Mouse (Mus musculus) retina, postnatal 7 days (tissue): Measurements from ENCODE around the gene Npy4r.

Source experiments
- DNase-seq: peaks from one replicate; pipeline ENCODE4 v3.0.0-alpha.2; 2012; ENCODE audit warnings: low read depth, low spot score

Npy4r gene

GRCm38 (mm10) chr14:34152342-34152741 lies at the start of gene Npy4r:
Gene Npy4r, minus strand, starts transcription at chr14:34152489.
- DNase-seq, result no peak

GRCm38 (mm10) chr14:34201231-34202035 lies 49.1 kb upstream of the Npy4r start, which contains the start of gene Gprin2:
Gene Gprin2, minus strand, starts transcription at chr14:34201653.
- peak; percentile 21 for DNase-seq

- DNase-seq, result peak; percentile 23
These were observed 48.5 kb upstream of the Npy4r start for GRCm38 (mm10) chr14:34200738-34201230.

- DNase-seq, result no peak
These were observed 44.4 kb upstream of the Npy4r start for GRCm38 (mm10) chr14:34196706-34197105.

GRCm38 (mm10) chr14:34195466-34195865 lies 43.2 kb upstream of the Npy4r start:
- DNase-seq, result no peak

GRCm38 (mm10) chr14:34193879-34194278 lies 41.6 kb upstream of the Npy4r start:
- no peak for DNase-seq

GRCm38 (mm10) chr14:34190361-34190760 lies 38.1 kb upstream of the Npy4r start:
- DNase-seq, result no peak

GRCm38 (mm10) chr14:34188629-34189028 lies 36.3 kb upstream of the Npy4r start:
- no peak for DNase-seq

GRCm38 (mm10) chr14:34183101-34183500 lies 30.8 kb upstream of the Npy4r start:
- DNase-seq, result no peak

GRCm38 (mm10) chr14:34179351-34179750 lies 27.1 kb upstream of the Npy4r start:
- DNase-seq, result no peak

- no peak for DNase-seq
These were observed 18.8 kb upstream of the Npy4r start for GRCm38 (mm10) chr14:34171107-34171506.

GRCm38 (mm10) chr14:34155752-34156151 lies 3.5 kb upstream of the Npy4r start:
- no peak for DNase-seq

GRCm38 (mm10) chr14:34154601-34155337 lies 2.5 kb upstream of the Npy4r start:
- DNase-seq, result peak; percentile 44

- DNase-seq, result no peak
These were observed 9.4 kb downstream of the Npy4r start for GRCm38 (mm10) chr14:34142915-34143314.

GRCm38 (mm10) chr14:34142316-34142715 lies 10.0 kb downstream of the Npy4r start:
- DNase-seq, result no peak

- no peak for DNase-seq
These were observed 12.3 kb downstream of the Npy4r start for GRCm38 (mm10) chr14:34139671-34140664.

- no peak for DNase-seq
These were observed 16.9 kb downstream of the Npy4r start for GRCm38 (mm10) chr14:34135391-34135790.

GRCm38 (mm10) chr14:34131216-34131615 lies 21.1 kb downstream of the Npy4r start:
- DNase-seq, result no peak

GRCm38 (mm10) chr14:34121691-34122090 lies 30.6 kb downstream of the Npy4r start:
- DNase-seq, result no peak

GRCm38 (mm10) chr14:34120923-34121351 lies 31.4 kb downstream of the Npy4r start:
- DNase-seq, result no peak
